Mouse (Mus musculus) ES-E14 (cell line): Measurements from ENCODE around the gene Spats2. TPM values are rescaled to one million over a fixed set of nuclear protein-coding genes. Genes with fewer than 3 reads are reported as not detected.
A peak's percentile ranks its signal among the peaks of the same experiment; 100 is the strongest.

Experiments used
- DNase-seq: peaks from one replicate; pipeline ENCODE4 v3.0.0-alpha.2; 2013; ENCODE audit warnings: low read depth, low spot score
- H3K27ac ChIP-seq: 2 replicates; pipeline ENCODE4 v1.5.1; 2012; ENCODE audit warnings: low read depth, mild to moderate bottlenecking, low read length, moderate library complexity, mixed read lengths; ENCODE audit not compliant: poor library complexity, insufficient read depth, severe bottlenecking
- H3K36me3 ChIP-seq: 2 replicates; pipeline ENCODE4 v1.6.1; 2012; ENCODE audit warnings: mild to moderate bottlenecking, low read length, moderate library complexity, mixed read lengths; ENCODE audit not compliant: control insufficient read depth, poor library complexity, insufficient read depth, severe bottlenecking
- H3K4me1 ChIP-seq, 2 experiments: fragments of 150-350 bp in 1 of 2; sonication (generic) in 1 of 2; 2 replicates each; pipeline ENCODE4 v1.6.1; 2012; ENCODE audit warnings: low read length in 2 of 2, mild to moderate bottlenecking in 1 of 2, mixed read lengths in 1 of 2; ENCODE audit not compliant: control insufficient read depth in 2 of 2, insufficient read depth in 2 of 2, poor library complexity in 1 of 2
- H3K4me3 ChIP-seq, 2 experiments: fragments of 150-350 bp in 1 of 2; sonication (generic) in 1 of 2; 2 replicates each; pipeline ENCODE4 v1.5.1; 2012; ENCODE audit warnings: low read length in 2 of 2, low read depth in 1 of 2, mild to moderate bottlenecking in 1 of 2, mixed read lengths in 1 of 2; ENCODE audit not compliant: insufficient read depth in 1 of 2, poor library complexity in 1 of 2, severe bottlenecking in 1 of 2
- H3K9ac ChIP-seq: 2 replicates; pipeline ENCODE4 v1.6.1; 2012; ENCODE audit warnings: low read depth, mild to moderate bottlenecking, low read length, mixed read lengths; ENCODE audit not compliant: poor library complexity, insufficient read depth, severe bottlenecking
- H3K9me3 ChIP-seq: fragments of 150-350 bp; sonication (generic); 2 replicates; pipeline ENCODE4 v1.6.1; 2012; ENCODE audit warnings: low read depth, mild to moderate bottlenecking, low read length; ENCODE audit not compliant: control insufficient read depth, insufficient read depth
- CHD2 ChIP-seq: IDR thresholded peaks from 2 replicates; pipeline ENCODE4 v1.6.1; 2014; ENCODE audit warnings: mild to moderate bottlenecking, low read depth, low read length, inconsistent platforms
- HCFC1 ChIP-seq: IDR thresholded peaks from 2 replicates; pipeline ENCODE4 v1.6.1; 2012; ENCODE audit warnings: low read length, inconsistent platforms, borderline replicate concordance; ENCODE audit not compliant: insufficient read depth
- MAFK ChIP-seq: IDR thresholded peaks from 2 replicates; pipeline ENCODE4 v1.6.1; 2014; ENCODE audit warnings: mild to moderate bottlenecking, low read depth, low read length, inconsistent platforms; ENCODE audit not compliant: insufficient read depth
- ZC3H11A ChIP-seq: IDR thresholded peaks from 2 replicates; pipeline ENCODE4 v1.6.1; 2012; ENCODE audit warnings: low read depth, mild to moderate bottlenecking, inconsistent platforms, low read length, borderline replicate concordance
- ZNF384 ChIP-seq: IDR thresholded peaks from 2 replicates; pipeline ENCODE4 v1.6.1; 2012; ENCODE audit warnings: low read depth, low read length, inconsistent platforms
- in situ Hi-C, 2 experiments: fragments of 600-800 bp; cut with MboI; formaldehyde crosslinking; loops; one replicate each; pipeline ENCODE4 v1.15.1; 2025; ENCODE audit warnings: low sequenced_read_pairs in 2 of 2, inconsistent platforms in 1 of 2; ENCODE audit not compliant: unreplicated experiment in 2 of 2
- total RNA-seq: library from RNA; depleted of rRNA; stranded (reverse); fragments of 300-350 nt; gene quantifications from 2 replicates; pipeline ENCODE4 v1.2.3, GENCODE M21; 2012

The Spats2 gene
- total RNA-seq, 1 experiment = 21.7 TPM

DNA sequence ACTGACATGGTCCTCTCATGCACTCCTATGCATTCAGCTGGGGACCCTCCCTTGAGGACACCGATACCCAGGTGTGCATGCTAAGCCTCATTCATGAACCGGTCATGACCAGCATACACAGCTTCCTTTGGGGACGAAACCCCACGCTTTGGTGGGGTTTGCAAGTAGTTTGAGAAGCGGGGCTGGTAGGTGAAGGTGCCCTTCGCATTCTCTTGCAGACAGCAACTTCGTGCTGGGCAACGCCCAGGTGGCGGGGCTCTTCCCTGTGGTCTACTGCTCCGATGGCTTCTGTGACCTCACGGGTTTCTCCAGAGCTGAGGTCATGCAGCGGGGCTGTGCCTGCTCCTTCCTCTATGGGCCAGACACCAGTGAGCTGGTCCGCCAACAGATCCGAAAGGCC is 100.4 kb downstream of the Spats2 start:
- H3K27ac ChIP-seq = no peak overlapping the region
- H3K36me3 ChIP-seq = no peaks in the 10 kb centered on the region
- TF ChIP-seq CHD2 (no peak), HCFC1 (no peak), ZNF384 (no peak), ZC3H11A (no peak), MAFK (no peak)
- no peaks in the 10 kb centered on the region for H3K9me3 ChIP-seq
- no peak overlapping the region for H3K9ac ChIP-seq
- in situ Hi-C loops = no loop called here
- peaks cover 12 to 27% of the 10 kb centered on the region in 2 experiments; a peak in 3 of 4 replicates for H3K4me1 ChIP-seq
- no peak for DNase-seq
- H3K4me3 ChIP-seq = peak overlapping the region in 1 of 2 experiments; percentile 64; a peak in 1 of 4 replicates

DNA sequence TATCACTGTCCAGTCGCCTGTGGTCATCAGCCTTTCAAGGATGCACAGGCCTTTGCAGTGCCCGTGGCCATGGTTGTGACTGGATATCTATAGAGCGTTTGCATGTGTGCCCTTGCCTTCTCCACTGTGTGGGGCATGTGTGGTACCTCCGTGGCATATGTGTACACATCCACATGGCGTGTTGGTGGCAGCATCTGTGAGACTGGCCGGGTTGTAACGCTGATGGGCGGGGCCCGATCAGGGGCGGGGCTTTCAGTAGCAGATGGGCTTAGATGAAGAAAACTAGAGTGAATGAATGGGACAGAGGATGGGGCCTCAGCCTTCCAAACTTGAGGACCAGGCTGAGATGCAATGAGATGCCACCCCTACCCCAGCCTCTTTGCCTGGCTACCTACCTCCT is 106.3 kb downstream of the Spats2 start:
- DNase-seq = no peak
- H3K4me1 ChIP-seq = peaks cover 2 to 11% of the 10 kb centered on the region in 2 experiments; a peak in 2 of 4 replicates
- H3K9ac ChIP-seq = no peak overlapping the region
- in situ Hi-C loops = no loop called here
- H3K4me3 ChIP-seq = no peak overlapping the region
- H3K36me3 ChIP-seq = no peaks in the 10 kb centered on the region
- H3K27ac ChIP-seq = no peak overlapping the region
- no peak for TF ChIP-seq HCFC1
- no peak for TF ChIP-seq MAFK
- no peak for TF ChIP-seq ZNF384
- TF ChIP-seq ZC3H11A = no peak
- no peak for TF ChIP-seq CHD2
- no peaks in the 10 kb centered on the region for H3K9me3 ChIP-seq

DNA sequence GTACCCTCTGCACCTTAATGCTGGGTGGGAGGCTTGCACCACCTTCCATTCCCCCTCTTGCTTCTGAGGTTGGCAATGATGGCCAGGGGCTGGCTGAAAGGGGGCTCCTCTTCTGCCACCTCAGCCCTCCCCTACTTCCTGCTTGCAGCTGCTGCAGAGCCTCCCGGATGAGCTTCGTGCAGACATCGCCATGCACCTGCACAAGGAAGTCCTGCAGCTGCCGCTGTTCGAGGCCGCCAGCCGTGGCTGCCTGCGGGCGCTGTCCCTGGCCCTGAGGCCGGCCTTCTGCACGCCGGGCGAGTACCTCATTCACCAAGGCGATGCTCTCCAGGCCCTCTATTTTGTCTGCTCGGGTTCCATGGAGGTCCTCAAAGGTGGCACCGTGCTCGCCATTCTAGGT is 108.0 kb downstream of the Spats2 start:
- H3K4me1 ChIP-seq = peaks cover 0 to 13% of the 10 kb centered on the region in 2 experiments; a peak in 2 of 4 replicates
- no peaks in the 10 kb centered on the region for H3K36me3 ChIP-seq
- TF ChIP-seq ZNF384 = no peak
- no peak for TF ChIP-seq ZC3H11A
- in situ Hi-C loops = no loop called here
- no peak overlapping the region for H3K27ac ChIP-seq
- no peak overlapping the region for H3K9ac ChIP-seq
- no peaks in the 10 kb centered on the region for H3K9me3 ChIP-seq
- no peak overlapping the region for H3K4me3 ChIP-seq
- DNase-seq = no peak

DNA sequence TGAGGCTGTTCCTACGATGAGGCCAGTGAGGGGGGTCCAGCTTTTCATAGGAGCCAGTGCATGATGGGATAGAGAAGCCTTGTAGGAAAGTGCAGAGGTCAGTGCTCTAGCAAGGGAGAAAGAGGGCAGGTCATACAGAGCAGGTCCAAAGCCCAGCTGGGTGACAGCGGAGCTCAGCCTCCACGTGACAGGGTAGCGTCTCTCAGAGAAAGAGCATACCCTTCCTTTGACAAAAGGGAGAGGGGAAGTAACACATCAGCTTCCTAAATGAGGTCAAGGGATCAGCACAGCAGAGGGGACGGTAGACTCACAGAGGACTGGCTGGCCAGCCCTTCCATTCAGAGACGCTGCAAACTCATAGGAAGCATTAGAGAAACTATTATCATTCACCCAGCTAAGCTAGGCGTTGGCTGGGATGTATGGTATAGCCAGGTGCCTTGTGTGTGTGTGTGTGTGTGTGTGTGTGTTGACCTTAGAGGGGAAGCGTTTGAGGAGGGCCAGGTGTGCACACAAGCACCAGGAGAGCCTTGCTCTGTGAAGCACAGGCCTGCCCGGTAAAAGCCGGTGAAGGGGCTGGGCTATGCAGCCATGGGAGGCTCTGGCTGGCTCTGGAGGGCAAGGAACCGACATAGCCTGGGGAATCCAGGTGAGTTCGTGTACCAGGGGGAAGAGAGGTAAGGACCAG is 108.8 kb downstream of the Spats2 start:
- Histone ChIP-seq H3K4me1 (peaks cover 0 to 10% of the 10 kb centered on the region in 2 experiments; a peak in 2 of 4 replicates), H3K36me3 (no peaks in the 10 kb centered on the region), H3K27ac (no peak overlapping the region), H3K9ac (no peak overlapping the region), H3K9me3 (no peaks in the 10 kb centered on the region), H3K4me3 (no peak overlapping the region)
- no peak for DNase-seq
- in situ Hi-C loops = no loop called here
- TF ChIP-seq ZC3H11A (no peak), MAFK (no peak), CHD2 (no peak), HCFC1 (no peak)

DNA sequence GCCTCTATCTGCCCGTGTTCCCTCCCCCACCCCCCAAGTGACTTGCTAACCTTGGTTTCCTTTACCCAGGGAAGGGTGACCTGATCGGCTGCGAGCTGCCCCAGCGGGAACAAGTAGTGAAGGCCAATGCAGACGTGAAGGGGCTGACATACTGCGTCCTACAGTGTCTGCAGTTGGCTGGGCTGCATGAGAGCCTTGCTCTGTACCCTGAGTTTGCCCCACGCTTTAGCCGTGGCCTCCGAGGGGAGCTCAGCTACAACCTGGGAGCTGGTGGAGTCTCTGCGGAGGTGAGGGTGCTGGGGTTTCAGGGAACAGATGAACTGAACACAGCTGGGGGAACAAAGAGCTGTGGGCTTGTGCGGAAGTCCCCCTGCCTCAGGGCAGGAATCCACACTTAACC is 112.3 kb downstream of the Spats2 start:
- in situ Hi-C loops = no loop called here
- H3K9ac ChIP-seq = no peak overlapping the region
- no peak overlapping the region for H3K27ac ChIP-seq
- no peak overlapping the region for H3K4me3 ChIP-seq
- peaks cover 4% of the 10 kb centered on the region; the same call in 1 of the 2 replicates for H3K36me3 ChIP-seq
- TF ChIP-seq CHD2 (no peak), ZC3H11A (no peak), HCFC1 (no peak), MAFK (no peak), ZNF384 (no peak)
- no peaks in the 10 kb centered on the region for H3K9me3 ChIP-seq
- H3K4me1 ChIP-seq = peaks cover 0 to 9% of the 10 kb centered on the region in 2 experiments; a peak in 2 of 4 replicates
- no peak for DNase-seq
